In the genomic region with DNA sequence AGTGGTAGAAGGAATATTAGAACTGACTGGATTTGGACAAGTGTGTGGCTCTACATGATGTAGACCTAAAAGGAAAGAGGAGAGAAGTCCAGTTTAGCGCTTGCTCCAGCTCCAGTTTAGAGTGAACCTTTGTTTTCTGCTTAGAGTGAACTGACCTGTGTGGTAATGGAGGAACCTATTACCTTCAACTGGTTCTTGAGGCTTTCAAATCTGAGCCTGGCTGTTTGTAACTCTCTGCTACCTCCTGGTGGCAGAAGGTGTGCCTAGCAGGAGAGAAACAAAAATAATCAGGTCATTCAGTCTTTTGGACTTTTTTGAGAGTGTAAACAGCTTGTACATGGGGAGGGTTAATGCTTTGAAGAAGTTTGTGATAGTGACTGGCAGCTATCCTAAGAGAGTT, we compare ENCODE assay signal across 8 mouse cellular contexts. TPM values are rescaled to one million over a fixed set of nuclear protein-coding genes. Genes with fewer than 3 reads are reported as not detected.
A peak's percentile ranks its signal among the peaks of the same experiment; 100 is the strongest.
DNase-seq lines count a peak whose midpoint lies in the region; ATAC-seq and TF ChIP-seq lines count a peak whose summit lies in the region.

No protein-coding gene starts in this region.

- H3K9me3 ChIP-seq in hindbrain, postnatal 0 days (ENCODE audit: low read length) = no peaks in the 10 kb centered on the region

- H3K36me3 ChIP-seq in hindbrain, postnatal 0 days (ENCODE audit: insufficient read depth, low read length) = peaks cover 6% of the 10 kb centered on the region; the same call in 1 of the 2 replicates

- WGBS in hindbrain, postnatal 0 days = 41% methylated on average over 1 of the region's 1 CpGs

- H3K27ac ChIP-seq in hindbrain, postnatal 0 days = no peak overlapping the region

- H3K4me3 ChIP-seq in hindbrain, postnatal 0 days (ENCODE audit: low read length) = no peak overlapping the region

- H3K9ac ChIP-seq in hindbrain, postnatal 0 days (replicated peaks; ENCODE audit: low read length) = no peak overlapping the region

- H3K27me3 ChIP-seq in hindbrain, postnatal 0 days (ENCODE audit: insufficient read depth, low read length) = no peaks in the 10 kb centered on the region

- TF ChIP-seq CTCF in hindbrain, postnatal 0 days (IDR thresholded peaks at IDR 0.05; ENCODE audit: low read depth) = peak; percentile 92

- no peak overlapping the region for H3K4me2 ChIP-seq in hindbrain, postnatal 0 days (ENCODE audit: low read depth, low read length)

- intact Hi-C loops in gastrocnemius, postnatal 14 days (cut with DNase I; ENCODE audit: low total_unique reads) = loop anchor here (2.0 kb wide), 1 partner anchor 143 kb away; no protein-coding TSS in a partner anchor
- intact Hi-C loops in gastrocnemius, postnatal 36 days (cut with DNase I) = no loop called here

- peak; percentile 60 for ATAC-seq in hindbrain, postnatal 0 days

- peak; percentile 9 for DNase-seq in gastrocnemius, postnatal 14 days
- DNase-seq in gastrocnemius, postnatal 36 days = no peak
- peak; percentile 78 for DNase-seq in 416B (ENCODE audit: low read depth)
- peak; percentile 38 to 45 for DNase-seq in adrenal gland, adult 18-20 months (ENCODE audit: low spot score in 2 of 2)
- DNase-seq in embryo, embryonic 10.5 days (ENCODE audit: low spot score) = peak; percentile 83
- peak; percentile 80 for DNase-seq in hindbrain, postnatal 0 days (ENCODE audit: low spot score)
- DNase-seq in lung, postnatal 25 days (ENCODE audit: low spot score) = peak; percentile 27
- DNase-seq in retina, postnatal 1 day = peak; percentile 82

- H3K4me1 ChIP-seq in hindbrain, postnatal 0 days (ENCODE audit: insufficient read depth, low read length) = no peaks in the 10 kb centered on the region

RNA-seq across cellular contexts. Expression of a gene that starts 44.3 kb away (rescaled TPM):
- total RNA-seq in gastrocnemius, postnatal 14 days (2021) = under 1 TPM in 1 of 2 experiments, not detected in 1; 0.08 TPM
- under 1 TPM in 1 of 2 experiments, not detected in 1; 0.15 TPM for total RNA-seq in gastrocnemius, postnatal 36 days (2021)
- total RNA-seq in adrenal gland, adult 18-20 months (2021) = 1 to 10 TPM; 1.2 to 1.4 TPM
- total RNA-seq in hindbrain, postnatal 0 days (2014; rRNA removed) = 59.5 and 60.3 TPM in 2 replicates
- 14.5 and 15.0 TPM in 2 replicates for polyA plus RNA-seq in hindbrain, postnatal 0 days (2015; fragmentation: Nextera tagmentation; extraction: Ambion mirVana)

Comparison
In these comparisons a context has a peak if more than half of its experiments do, and no peak if none do; other contexts are left out.
1. DNase-seq: peak in gastrocnemius, postnatal 14 days (single experiment), 416B (single experiment), adrenal gland, adult 18-20 months (2 of 2), embryo, embryonic 10.5 days (single experiment), hindbrain, postnatal 0 days (single experiment), lung, postnatal 25 days (single experiment) and retina, postnatal 1 day (single experiment); none in gastrocnemius, postnatal 36 days (0 of 2).
2. RNA of a gene that starts 44.3 kb away (total RNA-seq): 59.5 to 60.3 TPM in hindbrain, postnatal 0 days; 1.2 to 1.4 TPM in adrenal gland, adult 18-20 months, 0.15 TPM in gastrocnemius, postnatal 36 days and 0.08 TPM in gastrocnemius, postnatal 14 days; every median in the first group is over 10 times any median in the second.